Mouse (Mus musculus) CH12.LX (cell line): Measurements from ENCODE around the gene Ctnnd1. TPM values are rescaled to one million over a fixed set of nuclear protein-coding genes. Genes with fewer than 3 reads are reported as not detected.
"Not testable (repeated sequence)": the region's sequence is repeated elsewhere in the genome, so short reads cannot be mapped to it uniquely, and the experiment has no call there.

Source experiments
- DNase-seq: peaks from one replicate; pipeline ENCODE4 v3.0.0-alpha.2; 2013; ENCODE audit errors: extremely low read depth
- H3K27ac ChIP-seq: 2 replicates; pipeline ENCODE4 v1.5.1; 2012; ENCODE audit warnings: low read depth, mild to moderate bottlenecking, control low read depth, moderate library complexity; ENCODE audit not compliant: insufficient read depth
- H3K27me3 ChIP-seq: replicated peaks from 2 replicates; pipeline ENCODE3; 2012; ENCODE audit warnings: inconsistent platforms
- H3K36me3 ChIP-seq, 2 experiments: replicated peaks in 1 of 2; 2 replicates each; pipeline versions ENCODE3 to v1.6.1; 2012; ENCODE audit warnings: inconsistent platforms in 1 of 2, low read length in 1 of 2, mild to moderate bottlenecking in 1 of 2, mixed read lengths in 1 of 2, moderate library complexity in 1 of 2; ENCODE audit not compliant: control insufficient read depth in 1 of 2, insufficient read depth in 1 of 2
- H3K4me1 ChIP-seq, 2 experiments: 2 replicates each; pipeline ENCODE4 v1.6.1; 2012; ENCODE audit warnings: inconsistent platforms in 1 of 2, moderate library complexity in 1 of 2; ENCODE audit not compliant: insufficient read depth in 2 of 2, control insufficient read depth in 1 of 2
- H3K4me2 ChIP-seq: 2 replicates; pipeline ENCODE4 v1.6.1; 2012; ENCODE audit warnings: low read depth, mild to moderate bottlenecking, control low read depth; ENCODE audit not compliant: poor library complexity, insufficient read depth, severe bottlenecking
- H3K4me3 ChIP-seq, 3 experiments: fragments of 150-350 bp in 1 of 3; sonication (generic) in 1 of 3; replicated peaks in 1 of 3; 2 replicates each; pipeline versions ENCODE3 to v1.5.1; 2011 to 2012; ENCODE audit warnings: low read depth in 2 of 3, low read length in 2 of 3, mild to moderate bottlenecking in 2 of 3, moderate library complexity in 2 of 3, control low read depth in 1 of 3, improper control_type of control experiment in 1 of 3, inconsistent platforms in 1 of 3, mixed read lengths in 1 of 3; ENCODE audit not compliant: poor library complexity in 1 of 3
- H3K79me2 ChIP-seq: replicated peaks from 2 replicates; pipeline ENCODE4 v1.6.1; 2012; ENCODE audit warnings: mild to moderate bottlenecking, moderate library complexity; ENCODE audit not compliant: control insufficient read depth, poor library complexity, insufficient read depth, severe bottlenecking; ENCODE audit errors: extremely low read depth
- H3K9ac ChIP-seq: 2 replicates; pipeline ENCODE4 v1.6.1; 2012; ENCODE audit warnings: low read depth, mild to moderate bottlenecking, control low read depth, moderate library complexity; ENCODE audit not compliant: insufficient read depth
- H3K9me3 ChIP-seq: replicated peaks from 2 replicates; pipeline ENCODE3; 2012; ENCODE audit warnings: low read length, inconsistent platforms, mixed read lengths
- BHLHE40 ChIP-seq: IDR thresholded peaks from 2 replicates; pipeline ENCODE4 v1.6.1; 2011; ENCODE audit warnings: mild to moderate bottlenecking, low read depth, low read length, improper control_type of control experiment
- CHD1 ChIP-seq: IDR thresholded peaks from 2 replicates; pipeline ENCODE4 v1.6.1; 2012; ENCODE audit warnings: low read depth, low read length, improper control_type of control experiment, inconsistent platforms
- CHD2 ChIP-seq: IDR thresholded peaks from 2 replicates; pipeline ENCODE4 v1.6.1; 2011; ENCODE audit warnings: low read length, improper control_type of control experiment
- CTCF ChIP-seq, 2 experiments: IDR thresholded peaks in 1 of 2; conservative IDR thresholded peaks in 1 of 2; 2 replicates each; pipeline ENCODE4 v1.5.1; 2011 to 2012; ENCODE audit warnings: low read depth in 2 of 2, low read length in 2 of 2, improper control_type of control experiment in 1 of 2, inconsistent platforms in 1 of 2, mild to moderate bottlenecking in 1 of 2, moderate library complexity in 1 of 2
- ETS1 ChIP-seq: conservative IDR thresholded peaks from 2 replicates; pipeline ENCODE4 v1.6.1; 2012; ENCODE audit warnings: low read depth, mild to moderate bottlenecking, inconsistent platforms, low read length, improper control_type of control experiment, moderate library complexity
- HCFC1 ChIP-seq: IDR thresholded peaks from 2 replicates; pipeline ENCODE4 v1.6.1; 2012; ENCODE audit warnings: low read depth, mild to moderate bottlenecking, inconsistent platforms, low read length, improper control_type of control experiment
- IRF4 ChIP-seq: IDR thresholded peaks from 2 replicates; pipeline ENCODE4 v1.6.1; 2014; ENCODE audit warnings: low read depth, mild to moderate bottlenecking, inconsistent platforms, low read length, improper control_type of control experiment
- JUND ChIP-seq: conservative IDR thresholded peaks from 2 replicates; pipeline ENCODE4 v1.6.1; 2011; ENCODE audit warnings: low read depth, low read length, improper control_type of control experiment
- MAFK ChIP-seq: IDR thresholded peaks from 2 replicates; pipeline ENCODE4 v1.6.1; 2011; ENCODE audit warnings: low read length, improper control_type of control experiment; ENCODE audit not compliant: insufficient replicate concordance
- MAX ChIP-seq: IDR thresholded peaks from 2 replicates; pipeline ENCODE4 v1.6.1; 2011; ENCODE audit warnings: low read length, improper control_type of control experiment
- MAZ ChIP-seq: IDR thresholded peaks from 2 replicates; pipeline ENCODE4 v1.6.1; 2012; ENCODE audit warnings: low read depth, mild to moderate bottlenecking, inconsistent platforms, low read length, improper control_type of control experiment, moderate library complexity
- MXI1 ChIP-seq: IDR thresholded peaks from 2 replicates; pipeline ENCODE4 v1.6.1; 2011; ENCODE audit warnings: mild to moderate bottlenecking, low read depth, low read length, improper control_type of control experiment
- MYC ChIP-seq: IDR thresholded peaks from 2 replicates; pipeline ENCODE4 v1.6.1; 2011; ENCODE audit warnings: low read depth, mild to moderate bottlenecking, improper control_type of control experiment, low read length
- NELFE ChIP-seq: IDR thresholded peaks from 2 replicates; pipeline ENCODE4 v1.6.1; 2011; ENCODE audit warnings: low read depth, low read length, improper control_type of control experiment
- POLR2A ChIP-seq: IDR thresholded peaks from 2 replicates; pipeline ENCODE4 v1.6.1; 2011; ENCODE audit warnings: low read depth, mild to moderate bottlenecking, improper control_type of control experiment, low read length
- POLR2AphosphoS2 ChIP-seq: IDR thresholded peaks from 2 replicates; pipeline ENCODE4 v1.6.1; 2011; ENCODE audit warnings: low read depth, low read length, improper control_type of control experiment
- RAD21 ChIP-seq: IDR thresholded peaks from 2 replicates; pipeline ENCODE4 v1.6.1; 2011; ENCODE audit warnings: low read depth, mild to moderate bottlenecking, low read length, improper control_type of control experiment, moderate library complexity
- SIN3A ChIP-seq: IDR thresholded peaks from 2 replicates; pipeline ENCODE4 v1.6.1; 2012; ENCODE audit warnings: low read length, improper control_type of control experiment, inconsistent platforms
- SMC3 ChIP-seq: IDR thresholded peaks from 2 replicates; pipeline ENCODE4 v1.6.1; 2011; ENCODE audit warnings: low read depth, low read length, improper control_type of control experiment
- TBP ChIP-seq: conservative IDR thresholded peaks from 2 replicates; pipeline ENCODE4 v1.6.1; 2011; ENCODE audit warnings: low read depth, low read length, improper control_type of control experiment
- TCF12 ChIP-seq: IDR thresholded peaks from 2 replicates; pipeline ENCODE4 v1.6.1; 2014; ENCODE audit warnings: low read depth, mild to moderate bottlenecking, inconsistent platforms, low read length, improper control_type of control experiment
- ZC3H11A ChIP-seq: IDR thresholded peaks from 2 replicates; pipeline ENCODE4 v1.6.1; 2012; ENCODE audit warnings: low read depth, mild to moderate bottlenecking, inconsistent platforms, low read length, improper control_type of control experiment
- ZKSCAN1 ChIP-seq: IDR thresholded peaks from 2 replicates; pipeline ENCODE4 v1.6.1; 2012; ENCODE audit warnings: low read depth, inconsistent platforms, low read length, improper control_type of control experiment, borderline replicate concordance
- ZMIZ1 ChIP-seq: IDR thresholded peaks from 2 replicates; pipeline ENCODE4 v1.6.1; 2012; ENCODE audit warnings: low read depth, mild to moderate bottlenecking, inconsistent platforms, low read length, improper control_type of control experiment
- dilution Hi-C: fragments of 300-500 bp; cut with MboI; formaldehyde crosslinking; loops from 2 replicates; pipeline ENCODE4 v1.14.3; 2020; ENCODE audit warnings: low sequenced_read_pairs; ENCODE audit not compliant: extremely low pct_unique_long_range_greater_than_20kb, extremely low pct_ligation_motif_present
- in situ Hi-C: fragments of 300-500 bp; cut with MboI; formaldehyde crosslinking; loops from 3 replicates; pipeline ENCODE4 v1.14.3; 2019; ENCODE audit warnings: low sequenced_read_pairs, low pct_ligation_motif_present, low pct_unique_long_range_greater_than_20kb, mixed read lengths
- polyA plus RNA-seq: library from polyadenylated mRNA; unstranded; fragments of >175 nt; gene quantifications from 2 replicates; pipeline ENCODE4 v1.2.1, GENCODE M21; 2012; ENCODE audit warnings: low read depth; ENCODE audit not compliant: insufficient read length
- total RNA-seq, 2 experiments: library from RNA; depleted of rRNA; stranded (reverse); fragments of 300-350 nt in 1 of 2; fragments of >200 nt in 1 of 2; gene quantifications; 2 replicates each; pipeline ENCODE4 v1.2.3; 2012 to 2014

Gene Ctnnd1
- total and polyA plus RNA-seq, 3 experiments, result 0.38 to 2.8 (median 1.2) TPM

DNA sequence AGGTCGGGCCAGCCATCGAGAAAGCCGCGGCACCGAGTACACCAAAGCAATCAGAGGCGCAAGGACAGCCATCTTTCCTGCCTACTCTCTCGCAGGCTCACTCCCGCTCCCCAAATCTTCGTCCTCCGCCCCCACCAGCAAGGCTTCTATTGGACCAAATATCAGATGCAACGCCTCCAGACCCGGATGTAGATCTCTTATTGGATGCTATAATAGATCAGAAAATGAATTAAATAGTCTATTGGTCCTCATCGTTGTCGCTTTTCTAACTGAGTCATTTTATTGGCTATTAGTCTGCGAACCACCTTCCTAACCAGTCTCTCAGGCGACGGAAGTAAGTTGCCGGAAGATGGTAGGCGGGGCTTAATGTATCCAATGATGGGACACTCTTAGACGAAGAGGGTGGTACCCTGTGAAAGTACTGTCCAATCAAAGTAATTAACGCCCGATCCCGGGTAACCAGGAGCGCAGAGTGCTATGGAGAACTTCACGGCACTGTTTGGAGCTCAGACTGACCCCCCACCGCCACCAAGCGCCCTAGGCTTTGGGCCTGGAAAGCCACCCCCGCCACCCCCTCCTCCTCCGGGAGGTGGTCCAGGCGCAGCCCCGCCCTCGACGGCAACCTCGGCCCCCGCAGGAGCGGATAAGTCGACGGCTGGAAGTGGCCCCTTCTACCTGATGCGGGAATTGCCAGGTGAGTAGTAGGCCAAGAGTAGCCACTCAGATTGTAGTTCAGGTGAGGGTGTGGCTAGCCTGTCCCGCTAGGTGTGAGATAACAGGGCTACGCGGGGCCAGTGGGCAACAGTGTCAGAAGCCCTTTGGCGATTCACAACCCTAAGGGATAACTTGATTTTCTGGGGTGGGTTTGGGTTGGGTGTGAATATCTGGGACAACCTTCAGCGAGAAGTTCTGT lies 27.7 kb upstream of the Ctnnd1 start, which contains the start of the genes Gm28635 and Med19 (continued):
- TF ChIP-seq BHLHE40, result no peak
- no peak for TF ChIP-seq MYC
- peak; percentile 53; the same call in 1 of the 2 replicates for TF ChIP-seq SIN3A
- TF ChIP-seq HCFC1, result peak; percentile 85
- no peak for TF ChIP-seq ZKSCAN1
- TF ChIP-seq MAZ, result peak; percentile 92
- TF ChIP-seq TCF12, result peak; percentile 36
- TF ChIP-seq CHD2, result peak; percentile 97
- TF ChIP-seq ETS1, result no peak
- TF ChIP-seq TBP, result peak; percentile 47; the same call in 1 of the 2 replicates
- TF ChIP-seq IRF4, result peak; percentile 13; the same call in 1 of the 2 replicates
- no peak for TF ChIP-seq ZMIZ1
- no peak for TF ChIP-seq SMC3
- peak; percentile 66; the same call in 1 of the 2 replicates for TF ChIP-seq NELFE
- peak; percentile 12; the same call in 1 of the 2 replicates for TF ChIP-seq MXI1
- peak; percentile 61; the same call in 1 of the 2 replicates for TF ChIP-seq POLR2A
- TF ChIP-seq POLR2AphosphoS2, result no peak
- TF ChIP-seq RAD21, result no peak
- TF ChIP-seq ZC3H11A, result no peak
- TF ChIP-seq JUND, result 0 out of 2 replicates have a peak, but pooled peaks have one; percentile 2
- TF ChIP-seq, all 38 proteins: peak for 17

DNA sequence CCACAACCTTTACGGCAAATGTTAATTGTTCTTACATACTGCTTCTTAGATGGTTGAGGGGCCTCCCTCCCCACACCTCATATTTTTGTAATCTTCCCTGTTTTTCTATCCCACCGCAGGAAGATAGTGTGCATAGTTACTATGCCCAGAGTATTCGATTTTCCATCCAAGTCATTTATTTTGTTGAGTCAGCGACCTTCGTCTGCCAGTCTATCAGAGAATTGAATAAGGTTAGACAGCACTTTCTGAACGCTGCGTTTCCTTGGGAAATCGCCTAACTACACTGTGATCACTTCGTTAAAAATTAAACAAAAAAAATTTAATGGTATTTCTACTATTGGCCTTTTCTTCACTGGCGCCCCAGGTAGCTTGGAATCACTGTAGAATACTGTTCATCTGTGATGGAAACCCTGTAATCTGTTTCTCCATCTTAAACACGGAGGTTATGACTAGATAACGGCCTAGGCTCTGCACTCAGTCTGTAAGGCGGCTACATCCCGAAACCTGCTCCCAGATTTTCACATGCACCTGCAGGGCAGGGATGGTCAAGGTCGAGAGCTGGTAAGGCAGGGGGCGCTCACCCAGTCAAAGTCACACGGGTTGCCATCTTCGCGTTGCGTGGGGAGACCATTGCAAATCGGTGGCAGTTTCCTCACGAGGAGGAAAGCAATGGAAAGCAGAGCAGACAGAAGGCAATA lies 26.9 kb upstream of the Ctnnd1 start:
- H3K27me3 ChIP-seq, result no peaks in the 10 kb centered on the region
- H3K27ac ChIP-seq, result peak overlapping the region; percentile 64; the same call in 1 of the 2 replicates
- H3K4me1 ChIP-seq, result peaks cover 0 to 28% of the 10 kb centered on the region in 2 experiments; a peak in 2 of 4 replicates
- no peaks in the 10 kb centered on the region for H3K9me3 ChIP-seq
- TF ChIP-seq IRF4, result no peak
- TF ChIP-seq MAFK, result peak; percentile 86
- TF ChIP-seq CTCF (conservative IDR thresholded peaks at IDR 0.05 in 1 of 2, IDR thresholded peaks at IDR 0.05 in 1 of 2; ENCODE audit: low read depth in 2 of 2, low read length in 2 of 2), result peak in 1 of 2 experiments; percentile 57; a peak in 2 of 4 replicates
- 0 out of 2 replicates have a peak, but pooled peaks have one; percentile 21 for TF ChIP-seq CHD1
- TF ChIP-seq RAD21, result no peak
- TF ChIP-seq JUND, result no peak
- peak; percentile 59; the same call in 1 of the 2 replicates for TF ChIP-seq MAX
- no peak for TF ChIP-seq TCF12
- peak; percentile 33 for TF ChIP-seq MXI1
- DNase-seq, result peak; percentile 24
- peaks cover 28 to 49% of the 10 kb centered on the region in 2 experiments for H3K36me3 ChIP-seq
- dilution Hi-C loops, result no loop called here
- H3K9ac ChIP-seq, result peak overlapping the region; percentile 70
- in situ Hi-C loops, result no loop called here
- H3K4me3 ChIP-seq, result peak overlapping the region; percentile 80 to 96 (median 82)
- H3K4me2 ChIP-seq, result peak overlapping the region; percentile 96
- H3K79me2 ChIP-seq, result peaks cover 27% of the 10 kb centered on the region

DNA sequence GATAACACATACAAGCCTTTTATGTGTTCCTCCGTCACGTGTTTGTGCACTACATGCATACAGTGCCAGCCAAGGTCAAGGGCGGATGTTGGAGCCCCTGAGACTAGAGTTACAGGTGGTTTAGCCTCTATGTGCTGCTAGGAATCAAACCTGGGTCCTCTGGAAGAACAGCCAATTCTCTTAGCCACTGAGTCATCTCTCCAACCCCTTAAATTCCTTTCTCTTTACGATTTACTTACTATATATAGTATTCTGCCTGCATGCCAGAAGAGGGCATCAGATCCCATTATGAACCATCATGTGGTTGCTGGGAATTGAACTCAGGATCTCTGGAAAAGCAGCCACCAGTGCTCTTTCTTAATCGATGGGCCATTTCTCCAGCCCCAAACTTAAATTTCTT lies 21.0 kb upstream of the Ctnnd1 start:
- H3K4me2 ChIP-seq, H3K9ac ChIP-seq, H3K27ac ChIP-seq, H3K79me2 ChIP-seq, DNase-seq, H3K4me3 ChIP-seq, H3K27me3 ChIP-seq, dilution Hi-C loops, H3K9me3 ChIP-seq: not testable (repeated sequence)
- H3K36me3 ChIP-seq, result peaks cover 33 to 55% of the 10 kb centered on the region in 2 experiments
- in situ Hi-C loops, result loop anchor here (25.0 kb wide), 1 partner anchor 209 kb away; no protein-coding TSS in a partner anchor
- peaks cover 4 to 21% of the 10 kb centered on the region in 2 experiments; a peak in 3 of 4 replicates for H3K4me1 ChIP-seq
